Comparison of ENCODE assay signal across 8 mouse cellular contexts in genomic region chr16:38476312-38477240, GRCm38 (mm10). TPM values are rescaled to one million over a fixed set of nuclear protein-coding genes. Genes with fewer than 3 reads are reported as not detected.
DNase-seq lines count a peak whose midpoint lies in the region; ATAC-seq and TF ChIP-seq lines count a peak whose summit lies in the region.

No protein-coding gene starts in this region.

- H3K4me1 ChIP-seq in embryonic facial prominence, embryonic 10.5 days = peaks cover 15% of the 10 kb centered on the region
- peaks cover 5% of the 10 kb centered on the region; the same call in 1 of the 2 replicates for H3K4me1 ChIP-seq in heart, embryonic 11.5 days (ENCODE audit: control insufficient read depth, insufficient read depth, low read length)
- 0 out of 2 replicates have a peak, but pooled peaks cover 5% of the 10 kb centered on the region for H3K4me1 ChIP-seq in kidney, embryonic 14.5 days (ENCODE audit: control insufficient read depth, insufficient read depth, low read length)
- H3K4me1 ChIP-seq in liver, embryonic 14.5 days (replicated peaks; ENCODE audit: control insufficient read depth in 2 of 2, insufficient read depth in 2 of 2, low read length in 1 of 2) = peaks cover 29 to 38% of the 10 kb centered on the region in 2 experiments
- peaks cover 11% of the 10 kb centered on the region for H3K4me1 ChIP-seq in testis, adult 2 months (ENCODE audit: control insufficient read depth, insufficient read depth, low read length)

- TF ChIP-seq CTCF in liver, embryonic 14.5 days (IDR thresholded peaks at IDR 0.05; ENCODE audit: low read depth) = no peak
- TF ChIP-seq CTCF in testis, adult 2 months (IDR thresholded peaks at IDR 0.05; ENCODE audit: control insufficient read depth, insufficient read depth, insufficient replicate concordance, low read depth, low read length) = no peak

- no peaks in the 10 kb centered on the region for H3K36me3 ChIP-seq in embryonic facial prominence, embryonic 10.5 days (replicated peaks)
- no peaks in the 10 kb centered on the region for H3K36me3 ChIP-seq in heart, embryonic 11.5 days (ENCODE audit: control insufficient read depth, insufficient read depth, low read length)
- no peaks in the 10 kb centered on the region for H3K36me3 ChIP-seq in kidney, embryonic 14.5 days (ENCODE audit: control insufficient read depth, insufficient read depth, low read length)
- H3K36me3 ChIP-seq in liver, embryonic 14.5 days (replicated peaks; ENCODE audit: control insufficient read depth, insufficient read depth, low read depth) = no peaks in the 10 kb centered on the region
- no peaks in the 10 kb centered on the region for H3K36me3 ChIP-seq in testis, adult 2 months (ENCODE audit: control insufficient read depth, insufficient read depth, low read length)

- peak overlapping the region; percentile 64 for H3K4me2 ChIP-seq in heart, embryonic 11.5 days
- peak overlapping the region; percentile 61 for H3K4me2 ChIP-seq in kidney, embryonic 14.5 days (replicated peaks; ENCODE audit: low read depth, low read length)
- H3K4me2 ChIP-seq in liver, embryonic 14.5 days (ENCODE audit: low read depth) = peak overlapping the region; percentile 85

- peak; percentile 67; the same call in 1 of the 2 replicates for ATAC-seq in heart, embryonic 11.5 days (replicated peaks; ENCODE audit: insufficient number of reproducible peaks, low FRiP score, low TSS enrichment)
- ATAC-seq in kidney, embryonic 14.5 days (ENCODE audit: low FRiP score, low TSS enrichment) = peak; percentile 40; the same call in 1 of the 2 replicates
- peak; percentile 42; the same call in 1 of the 2 replicates for ATAC-seq in liver, embryonic 14.5 days (ENCODE audit: insufficient read depth)

- no peak for TF ChIP-seq POLR2A in testis, adult 2 months (IDR thresholded peaks at IDR 0.05; ENCODE audit: control insufficient read depth, low read depth, low read length)

- H3K9me3 ChIP-seq in embryonic facial prominence, embryonic 10.5 days = no peaks in the 10 kb centered on the region
- no peaks in the 10 kb centered on the region for H3K9me3 ChIP-seq in heart, embryonic 11.5 days (replicated peaks; ENCODE audit: control insufficient read depth, low read length)
- H3K9me3 ChIP-seq in kidney, embryonic 14.5 days (ENCODE audit: control insufficient read depth, low read length) = no peaks in the 10 kb centered on the region
- no peaks in the 10 kb centered on the region for H3K9me3 ChIP-seq in liver, embryonic 14.5 days (ENCODE audit: control insufficient read depth, low read length)

- WGBS in embryonic facial prominence, embryonic 10.5 days = 11% methylated on average over 34 of the region's 34 CpGs
- WGBS in heart, embryonic 11.5 days (ENCODE audit: insufficient replicate concordance) = 9% methylated on average over 34 of the region's 34 CpGs
- WGBS in kidney, embryonic 14.5 days = 8% methylated on average over 34 of the region's 34 CpGs
- WGBS in liver, embryonic 14.5 days (ENCODE audit: insufficient replicate concordance) = 9% methylated on average over 34 of the region's 34 CpGs

- DNase-seq in A20 (ENCODE audit: low read depth, low spot score) = peak; percentile 84
- DNase-seq in adrenal gland, adult 8-10 months = peak; percentile 48
- peak; percentile 65 for DNase-seq in embryonic facial prominence, embryonic 10.5 days (ENCODE audit: low spot score)
- no peak for DNase-seq in liver, embryonic 14.5 days (ENCODE audit: low read depth in 3 of 3, low spot score in 3 of 3)
- peak; percentile 56 for DNase-seq in naive thymus-derived CD4-positive, alpha-beta T cell, adult 2 months (ENCODE audit: low read depth)

- H3K4me3 ChIP-seq in embryonic facial prominence, embryonic 10.5 days = peak overlapping the region; percentile 52
- peak overlapping the region; percentile 39 for H3K4me3 ChIP-seq in heart, embryonic 11.5 days (ENCODE audit: low read depth, low read length)
- peak overlapping the region; percentile 37 for H3K4me3 ChIP-seq in kidney, embryonic 14.5 days (ENCODE audit: low read length)
- peak overlapping the region; percentile 51 to 52 for H3K4me3 ChIP-seq in liver, embryonic 14.5 days (ENCODE audit: insufficient read depth in 1 of 2, low read depth in 2 of 2, low read length in 2 of 2)
- peak overlapping the region; percentile 57 for H3K4me3 ChIP-seq in testis, adult 2 months (ENCODE audit: control insufficient read depth, low read depth, low read length)

- H3K27me3 ChIP-seq in embryonic facial prominence, embryonic 10.5 days (replicated peaks; ENCODE audit: low read depth, poor library complexity, severe bottlenecking) = peaks cover 6% of the 10 kb centered on the region
- H3K27me3 ChIP-seq in heart, embryonic 11.5 days (ENCODE audit: control insufficient read depth, insufficient read depth, low read length) = no peaks in the 10 kb centered on the region
- no peaks in the 10 kb centered on the region for H3K27me3 ChIP-seq in kidney, embryonic 14.5 days (ENCODE audit: control insufficient read depth, insufficient read depth, low read length)
- no peaks in the 10 kb centered on the region for H3K27me3 ChIP-seq in liver, embryonic 14.5 days (ENCODE audit: control insufficient read depth, insufficient read depth, low read length)
- no peaks in the 10 kb centered on the region for H3K27me3 ChIP-seq in testis, adult 2 months (ENCODE audit: control insufficient read depth, insufficient read depth, low read length)

- peak overlapping the region; percentile 62 for H3K9ac ChIP-seq in heart, embryonic 11.5 days (ENCODE audit: low read depth, low read length)
- peak overlapping the region; percentile 47 for H3K9ac ChIP-seq in kidney, embryonic 14.5 days (ENCODE audit: low read depth, low read length)
- H3K9ac ChIP-seq in liver, embryonic 14.5 days (replicated peaks) = peak overlapping the region; percentile 53

- H3K27ac ChIP-seq in embryonic facial prominence, embryonic 10.5 days (replicated peaks) = peak overlapping the region; percentile 63
- peak overlapping the region; percentile 68 for H3K27ac ChIP-seq in heart, embryonic 11.5 days (ENCODE audit: low read depth, low read length)
- H3K27ac ChIP-seq in kidney, embryonic 14.5 days (ENCODE audit: low read depth, low read length) = peak overlapping the region; percentile 37; the same call in 1 of the 2 replicates
- no peak overlapping the region for H3K27ac ChIP-seq in liver, embryonic 14.5 days
- H3K27ac ChIP-seq in testis, adult 2 months (ENCODE audit: control insufficient read depth, insufficient read depth, low read depth, low read length) = no peak overlapping the region

- no peak for TF ChIP-seq EP300 in liver, embryonic 14.5 days (IDR thresholded peaks at IDR 0.05; ENCODE audit: low read depth)

RNA-seq across cellular contexts. Expression of gene Cd80, which starts 21.2 kb away (rescaled TPM):
- under 1 TPM; 0.41 to 0.83 (median 0.65) TPM for total RNA-seq in adrenal gland, adult 8-10 months (2022)
- 0.35 and 0.39 TPM in 2 replicates for polyA plus RNA-seq in embryonic facial prominence, embryonic 10.5 days (2016; fragmentation: Nextera tagmentation; extraction: Ambion mirVana)
- polyA plus RNA-seq in heart, embryonic 11.5 days (2014; fragmentation: Nextera tagmentation; extraction: Ambion mirVana) = 0.66 and 0.80 TPM in 2 replicates
- polyA plus RNA-seq in kidney, embryonic 14.5 days (2014; fragmentation: Nextera tagmentation; extraction: Ambion mirVana) = 0.34 and 0.51 TPM in 2 replicates
- 0.12 and 0.35 TPM in 2 replicates for polyA plus RNA-seq in liver, embryonic 14.5 days (2012; rRNA removed)
- 0.15 and 0.18 TPM in 2 replicates for polyA plus RNA-seq in liver, embryonic 14.5 days (2014; fragmentation: Nextera tagmentation; extraction: Ambion mirVana)
- polyA plus RNA-seq in testis, adult 2 months (2012; rRNA removed) = 0.08 and 0.10 TPM in 2 replicates

RNA-seq across cellular contexts. Expression of gene Adprh, which starts 24.1 kb away (rescaled TPM):
- 10 to 100 TPM; 49.8 to 51.5 (median 50.1) TPM for total RNA-seq in adrenal gland, adult 8-10 months (2022)
- polyA plus RNA-seq in embryonic facial prominence, embryonic 10.5 days (2016; fragmentation: Nextera tagmentation; extraction: Ambion mirVana) = 139 and 143 TPM in 2 replicates
- polyA plus RNA-seq in heart, embryonic 11.5 days (2014; fragmentation: Nextera tagmentation; extraction: Ambion mirVana) = 99.7 and 101 TPM in 2 replicates
- 82.6 and 98.3 TPM in 2 replicates for polyA plus RNA-seq in kidney, embryonic 14.5 days (2014; fragmentation: Nextera tagmentation; extraction: Ambion mirVana)
- 12.4 and 15.2 TPM in 2 replicates for polyA plus RNA-seq in liver, embryonic 14.5 days (2012; rRNA removed)
- polyA plus RNA-seq in liver, embryonic 14.5 days (2014; fragmentation: Nextera tagmentation; extraction: Ambion mirVana) = 23.7 and 29.9 TPM in 2 replicates
- 19.2 and 21.7 TPM in 2 replicates for polyA plus RNA-seq in testis, adult 2 months (2012; rRNA removed)

RNA-seq across cellular contexts. Expression of gene Pla1a, which starts 43.6 kb away (rescaled TPM):
- total RNA-seq in adrenal gland, adult 8-10 months (2022) = 10 to 100 TPM; 12.0 to 56.7 (median 30.9) TPM
- polyA plus RNA-seq in embryonic facial prominence, embryonic 10.5 days (2016; fragmentation: Nextera tagmentation; extraction: Ambion mirVana) = not detected in 2 replicates
- polyA plus RNA-seq in heart, embryonic 11.5 days (2014; fragmentation: Nextera tagmentation; extraction: Ambion mirVana) = 0.25 and 0.43 TPM in 2 replicates
- polyA plus RNA-seq in kidney, embryonic 14.5 days (2014; fragmentation: Nextera tagmentation; extraction: Ambion mirVana) = 0.39 and 0.79 TPM in 2 replicates
- 13.8 and 15.0 TPM in 2 replicates for polyA plus RNA-seq in liver, embryonic 14.5 days (2012; rRNA removed)
- polyA plus RNA-seq in liver, embryonic 14.5 days (2014; fragmentation: Nextera tagmentation; extraction: Ambion mirVana) = 15.5 and 18.9 TPM in 2 replicates
- polyA plus RNA-seq in testis, adult 2 months (2012; rRNA removed) = 3.7 and 4.7 TPM in 2 replicates

RNA-seq across cellular contexts. Expression of gene Timmdc1, which starts 45.9 kb away (rescaled TPM):
- 10 to 100 TPM; 41.2 to 46.5 (median 44.5) TPM for total RNA-seq in adrenal gland, adult 8-10 months (2022)
- 35.2 and 35.3 TPM in 2 replicates for polyA plus RNA-seq in embryonic facial prominence, embryonic 10.5 days (2016; fragmentation: Nextera tagmentation; extraction: Ambion mirVana)
- 33.3 and 33.6 TPM in 2 replicates for polyA plus RNA-seq in heart, embryonic 11.5 days (2014; fragmentation: Nextera tagmentation; extraction: Ambion mirVana)
- 29.1 and 31.8 TPM in 2 replicates for polyA plus RNA-seq in kidney, embryonic 14.5 days (2014; fragmentation: Nextera tagmentation; extraction: Ambion mirVana)
- polyA plus RNA-seq in liver, embryonic 14.5 days (2012; rRNA removed) = 4.1 and 5.6 TPM in 2 replicates
- 7.2 and 9.4 TPM in 2 replicates for polyA plus RNA-seq in liver, embryonic 14.5 days (2014; fragmentation: Nextera tagmentation; extraction: Ambion mirVana)
- polyA plus RNA-seq in testis, adult 2 months (2012; rRNA removed) = 5.3 and 6.4 TPM in 2 replicates

Comparison
In these comparisons a context has a peak if more than half of its experiments do, and no peak if none do; other contexts are left out.
1. DNase-seq: peak in A20 (single experiment), adrenal gland, adult 8-10 months (single experiment), embryonic facial prominence, embryonic 10.5 days (single experiment) and naive thymus-derived CD4-positive, alpha-beta T cell, adult 2 months (single experiment); none in liver, embryonic 14.5 days (0 of 3).
2. H3K27ac ChIP-seq: peak in embryonic facial prominence, embryonic 10.5 days (single experiment), heart, embryonic 11.5 days (single experiment) and kidney, embryonic 14.5 days (single experiment); none in liver, embryonic 14.5 days (single experiment) and testis, adult 2 months (single experiment).
3. Peak in every context shown above with its lines, with median percentiles within 50 percentile points of each other: H3K4me3 ChIP-seq, ATAC-seq, H3K4me2 ChIP-seq and H3K9ac ChIP-seq.